In the genomic region with DNA sequence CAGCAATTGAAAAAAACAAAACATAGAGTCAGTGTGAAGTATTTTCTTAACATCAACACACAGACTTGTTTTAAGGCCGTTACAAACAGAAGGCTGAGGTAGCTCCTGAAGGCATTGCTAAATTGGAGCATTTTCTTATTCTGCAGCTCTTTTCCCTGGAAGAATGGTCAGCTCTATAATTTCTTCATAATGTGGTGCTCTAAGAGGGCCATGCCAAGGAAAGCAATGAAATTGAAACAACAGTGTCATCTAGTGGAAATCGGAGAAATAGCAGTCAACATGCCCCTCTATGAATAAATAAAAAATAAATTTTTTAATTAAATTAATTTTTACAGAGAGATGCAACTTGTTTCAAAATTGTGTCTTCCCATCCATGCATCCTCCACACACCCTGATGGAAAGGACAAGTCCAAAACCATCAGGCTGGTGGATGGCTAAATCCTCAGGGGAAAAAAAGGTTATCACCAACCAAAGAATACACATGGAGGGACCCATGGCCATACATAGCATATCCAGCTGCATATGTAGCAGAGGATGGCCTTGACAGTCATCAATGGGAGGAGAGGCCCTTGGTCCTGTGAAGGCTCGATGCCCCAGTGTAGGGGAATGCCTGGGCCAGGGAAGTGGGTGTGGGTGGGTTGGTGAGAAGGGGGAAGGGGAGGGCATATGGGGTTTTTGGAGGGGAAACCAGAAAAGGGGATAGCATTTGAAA, we compare ENCODE assay signal across 8 mouse cellular contexts.
A peak's percentile ranks its signal among the peaks of the same experiment; 100 is the strongest.
DNase-seq lines count a peak whose midpoint lies in the region; ATAC-seq and TF ChIP-seq lines count a peak whose summit lies in the region.

No protein-coding gene starts in this region.

- no peaks in the 10 kb centered on the region for H3K27me3 ChIP-seq in embryonic facial prominence, embryonic 11.5 days (ENCODE audit: control insufficient read depth, insufficient read depth, low read length)
- no peaks in the 10 kb centered on the region for H3K27me3 ChIP-seq in embryonic facial prominence, embryonic 10.5 days (replicated peaks; ENCODE audit: low read depth, poor library complexity, severe bottlenecking)
- H3K27me3 ChIP-seq in liver, adult 2 months (ENCODE audit: control insufficient read depth, insufficient read depth, low read length), result no peaks in the 10 kb centered on the region
- no peaks in the 10 kb centered on the region for H3K27me3 ChIP-seq in hindbrain, embryonic 12.5 days

- TF ChIP-seq CTCF in liver, adult 2 months (IDR thresholded peaks at IDR 0.05; ENCODE audit: low read depth, low read length), result peak; percentile 24; the same call in 1 of the 2 replicates

- H3K9me3 ChIP-seq in embryonic facial prominence, embryonic 11.5 days (replicated peaks; ENCODE audit: control insufficient read depth, low read length), result no peaks in the 10 kb centered on the region
- no peaks in the 10 kb centered on the region for H3K9me3 ChIP-seq in embryonic facial prominence, embryonic 10.5 days
- no peaks in the 10 kb centered on the region for H3K9me3 ChIP-seq in hindbrain, embryonic 12.5 days (replicated peaks)

- H3K9ac ChIP-seq in embryonic facial prominence, embryonic 11.5 days (replicated peaks; ENCODE audit: low read length), result no peak overlapping the region
- no peak overlapping the region for H3K9ac ChIP-seq in liver, adult 2 months (ENCODE audit: low read depth, low read length)
- H3K9ac ChIP-seq in hindbrain, embryonic 12.5 days, result no peak overlapping the region

- WGBS in embryonic facial prominence, embryonic 11.5 days, result 34% methylated on average over 3 of the region's 3 CpGs
- WGBS in embryonic facial prominence, embryonic 10.5 days, result 44% methylated on average over 3 of the region's 3 CpGs
- WGBS in liver, adult 2 months, result 55% methylated on average over 3 of the region's 3 CpGs
- WGBS in hindbrain, embryonic 12.5 days, result 37% methylated on average over 3 of the region's 3 CpGs

- no peaks in the 10 kb centered on the region for H3K4me1 ChIP-seq in embryonic facial prominence, embryonic 11.5 days (ENCODE audit: control insufficient read depth, insufficient read depth, low read length)
- H3K4me1 ChIP-seq in embryonic facial prominence, embryonic 10.5 days, result no peaks in the 10 kb centered on the region
- H3K4me1 ChIP-seq in liver, adult 2 months (ENCODE audit: control insufficient read depth, insufficient read depth, low read length), result no peaks in the 10 kb centered on the region
- no peaks in the 10 kb centered on the region for H3K4me1 ChIP-seq in hindbrain, embryonic 12.5 days

- no peak overlapping the region for H3K4me3 ChIP-seq in embryonic facial prominence, embryonic 11.5 days (ENCODE audit: low read depth, low read length)
- no peak overlapping the region for H3K4me3 ChIP-seq in embryonic facial prominence, embryonic 10.5 days
- H3K4me3 ChIP-seq in liver, adult 2 months (ENCODE audit: insufficient read depth, low read depth, low read length), result no peak overlapping the region
- no peak overlapping the region for H3K4me3 ChIP-seq in hindbrain, embryonic 12.5 days

- no peak for TF ChIP-seq POLR2A in liver, adult 2 months (IDR thresholded peaks at IDR 0.05; ENCODE audit: extremely low read depth, insufficient read depth, low read length)

- H3K79me2 ChIP-seq in liver, adult 2 months (ENCODE audit: control insufficient read depth, insufficient read depth, low read length), result no peaks in the 10 kb centered on the region

- H3K36me3 ChIP-seq in embryonic facial prominence, embryonic 11.5 days (replicated peaks; ENCODE audit: control insufficient read depth, insufficient read depth, low read depth, low read length), result no peaks in the 10 kb centered on the region
- no peaks in the 10 kb centered on the region for H3K36me3 ChIP-seq in embryonic facial prominence, embryonic 10.5 days (replicated peaks)
- H3K36me3 ChIP-seq in liver, adult 2 months (ENCODE audit: control insufficient read depth, insufficient read depth, low read length), result no peaks in the 10 kb centered on the region
- H3K36me3 ChIP-seq in hindbrain, embryonic 12.5 days, result no peaks in the 10 kb centered on the region

- no peak for ATAC-seq in embryonic facial prominence, embryonic 11.5 days (replicated peaks; ENCODE audit: insufficient number of reproducible peaks, low FRiP score, low TSS enrichment, low read depth)
- peak; percentile 54; the same call in 1 of the 2 replicates for ATAC-seq in hindbrain, embryonic 12.5 days (ENCODE audit: low FRiP score)

- H3K27ac ChIP-seq in embryonic facial prominence, embryonic 11.5 days (replicated peaks; ENCODE audit: low read depth, low read length), result no peak overlapping the region
- no peak overlapping the region for H3K27ac ChIP-seq in embryonic facial prominence, embryonic 10.5 days (replicated peaks)
- no peak overlapping the region for H3K27ac ChIP-seq in liver, adult 2 months (replicated peaks; ENCODE audit: insufficient read depth, low read depth, low read length)
- no peak overlapping the region for H3K27ac ChIP-seq in hindbrain, embryonic 12.5 days

- no peak overlapping the region for H3K4me2 ChIP-seq in embryonic facial prominence, embryonic 11.5 days (ENCODE audit: low read depth, low read length)
- no peak overlapping the region for H3K4me2 ChIP-seq in hindbrain, embryonic 12.5 days (replicated peaks)

- peak; percentile 69 for DNase-seq in embryonic facial prominence, embryonic 11.5 days (ENCODE audit: low spot score)
- DNase-seq in embryonic facial prominence, embryonic 10.5 days (ENCODE audit: low spot score), result no peak
- peak; percentile 4 for DNase-seq in liver, adult 2 months (ENCODE audit: extremely low read depth, low read depth, low spot score)
- no peak for DNase-seq in liver
- peak; percentile 15 for DNase-seq in retina, adult 2 months (ENCODE audit: low read depth, low spot score)
- DNase-seq in yolk sac, embryonic 10.5 days (ENCODE audit: low spot score), result no peak
- no peak for DNase-seq in ovary, adult 18-20 months (ENCODE audit: low spot score)

Comparison
In these comparisons a context has a peak if more than half of its experiments do, and no peak if none do; other contexts are left out.
1. DNase-seq: peak in embryonic facial prominence, embryonic 11.5 days (single experiment), liver, adult 2 months (single experiment) and retina, adult 2 months (single experiment); none in embryonic facial prominence, embryonic 10.5 days (single experiment), liver (single experiment), yolk sac, embryonic 10.5 days (single experiment) and ovary, adult 18-20 months (single experiment).